Mouse (Mus musculus) neural tube, embryonic 11.5 days (tissue): ENCODE measurements around the gene Plekhg4. TPM values are rescaled to one million over a fixed set of nuclear protein-coding genes. Genes with fewer than 3 reads are reported as not detected.

Experiments
- ATAC-seq: fragments of 200-750 bp; cut with Nextera tagmentation; 2 replicates; pipeline ENCODE4 v1.8.0; 2017; ENCODE audit warnings: moderate number of reproducible peaks, mild to moderate bottlenecking, moderate TSS enrichment, moderate library complexity; ENCODE audit not compliant: insufficient read depth, low FRiP score, low TSS enrichment
- DNase-seq: peaks from one replicate; pipeline ENCODE4 v3.0.0-alpha.2; 2015; ENCODE audit warnings: low spot score
- H3K27ac ChIP-seq: fragments of 300-500 bp; sonication (generic); 2 replicates; pipeline ENCODE4 v1.5.1; 2014; ENCODE audit warnings: low read depth, mild to moderate bottlenecking, low read length
- H3K27me3 ChIP-seq: fragments of 300-500 bp; sonication (generic); 2 replicates; pipeline ENCODE4 v1.6.1; 2014; ENCODE audit warnings: mild to moderate bottlenecking, low read length, mixed read lengths; ENCODE audit not compliant: control insufficient read depth, insufficient read depth
- H3K36me3 ChIP-seq: fragments of 300-500 bp; sonication (generic); 2 replicates; pipeline ENCODE4 v1.6.1; 2014; ENCODE audit warnings: mild to moderate bottlenecking, low read length, moderate library complexity, mixed read lengths; ENCODE audit not compliant: control insufficient read depth, insufficient read depth
- H3K4me1 ChIP-seq: fragments of 300-500 bp; sonication (generic); 2 replicates; pipeline ENCODE4 v1.6.1; 2014; ENCODE audit warnings: low read length, mixed read lengths; ENCODE audit not compliant: control insufficient read depth, insufficient read depth
- H3K4me2 ChIP-seq: fragments of 300-500 bp; sonication (generic); 2 replicates; pipeline ENCODE4 v1.6.1; 2014; ENCODE audit warnings: low read depth, mild to moderate bottlenecking, moderate library complexity
- H3K4me3 ChIP-seq: fragments of 300-500 bp; sonication (generic); 2 replicates; pipeline ENCODE4 v1.5.1; 2014; ENCODE audit warnings: low read depth, low read length
- H3K9ac ChIP-seq: fragments of 300-500 bp; sonication (generic); 2 replicates; pipeline ENCODE4 v1.6.1; 2014; ENCODE audit warnings: mild to moderate bottlenecking, low read length
- H3K9me3 ChIP-seq: fragments of 300-500 bp; sonication (generic); 2 replicates; pipeline ENCODE4 v1.6.1; 2016; ENCODE audit warnings: low read length; ENCODE audit not compliant: control insufficient read depth
- WGBS: fragments of 180-500 bp; shearing (Covaris S2); extraction: QIAGEN DNeasy Blood & Tissue Kit; methylation state at CpG from one replicate; pipeline ENCODE4 v1.1.7; 2014; 5-methylcytosine and 5-hydroxymethylcytosine counted together
- polyA plus RNA-seq: library from polyadenylated mRNA; unstranded; fragments of >200 nt; fragmentation: Nextera tagmentation; extraction: Ambion mirVana; gene quantifications from 2 replicates; pipeline ENCODE4 v1.2.1, GENCODE M21; 2014

The Plekhg4 gene
- polyA plus RNA-seq, 1 experiment from 2014 or later: 0.54 TPM

DNA sequence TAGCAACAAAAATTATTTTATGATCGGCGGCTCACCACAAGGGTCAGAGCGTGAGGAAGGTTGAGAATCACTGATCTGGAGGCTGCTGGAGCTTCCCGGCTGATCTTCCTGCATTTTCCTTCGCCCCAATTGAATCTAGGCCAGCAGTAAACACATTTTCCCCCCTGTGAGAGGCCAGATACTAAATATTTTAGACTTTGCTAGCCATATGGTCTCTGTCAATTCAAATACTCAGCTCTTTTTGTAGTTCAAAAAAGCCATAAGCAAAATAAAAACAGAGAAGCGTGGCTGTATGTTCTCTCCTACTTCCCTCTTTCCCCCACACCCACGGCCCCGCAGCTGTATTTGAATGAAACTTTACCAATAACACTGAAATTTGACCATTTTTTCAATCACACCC, 30.4 kb downstream of the Plekhg4 start:
- DNase-seq (no peak), ATAC-seq (no peak)
- Histone ChIP-seq H3K27me3 (no peaks in the 10 kb centered on the region), H3K4me2 (no peak overlapping the region), H3K36me3 (no peaks in the 10 kb centered on the region), H3K9me3 (no peaks in the 10 kb centered on the region), H3K9ac (no peak overlapping the region), H3K4me1 (no peaks in the 10 kb centered on the region), H3K4me3 (no peak overlapping the region), H3K27ac (no peak overlapping the region)
- WGBS: 94% methylated on average over 8 of the region's 8 CpGs

DNA sequence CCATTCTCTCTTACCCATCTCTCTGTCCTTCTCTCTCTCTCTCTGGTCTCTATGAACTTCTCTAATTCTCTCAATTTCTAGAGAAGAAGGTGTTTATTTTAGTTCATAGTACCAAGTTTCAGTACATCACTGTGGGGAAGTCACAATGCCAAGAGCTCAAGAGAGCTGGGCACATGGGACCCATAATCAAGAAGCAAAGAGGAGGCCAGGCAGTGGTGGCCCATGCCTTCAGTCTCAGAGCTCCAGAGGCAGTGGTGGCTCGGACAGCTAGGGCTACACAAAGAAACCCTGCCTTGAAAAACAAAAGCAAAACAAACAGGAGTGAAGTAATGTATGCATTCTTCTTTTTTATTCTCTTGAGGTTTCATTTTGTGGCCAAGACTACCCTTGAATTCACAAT, 31.4 kb downstream of the Plekhg4 start:
- DNase-seq (no peak), ATAC-seq (no peak)
- no peaks in the 10 kb centered on the region for H3K9me3 ChIP-seq
- H3K27ac ChIP-seq: no peak overlapping the region
- no peaks in the 10 kb centered on the region for H3K4me1 ChIP-seq
- H3K27me3 ChIP-seq: no peaks in the 10 kb centered on the region
- no peak overlapping the region for H3K4me2 ChIP-seq
- no peak overlapping the region for H3K4me3 ChIP-seq
- no peak overlapping the region for H3K9ac ChIP-seq
- H3K36me3 ChIP-seq: no peaks in the 10 kb centered on the region
- 51% methylated on average over 1 of the region's 1 CpGs for WGBS

DNA sequence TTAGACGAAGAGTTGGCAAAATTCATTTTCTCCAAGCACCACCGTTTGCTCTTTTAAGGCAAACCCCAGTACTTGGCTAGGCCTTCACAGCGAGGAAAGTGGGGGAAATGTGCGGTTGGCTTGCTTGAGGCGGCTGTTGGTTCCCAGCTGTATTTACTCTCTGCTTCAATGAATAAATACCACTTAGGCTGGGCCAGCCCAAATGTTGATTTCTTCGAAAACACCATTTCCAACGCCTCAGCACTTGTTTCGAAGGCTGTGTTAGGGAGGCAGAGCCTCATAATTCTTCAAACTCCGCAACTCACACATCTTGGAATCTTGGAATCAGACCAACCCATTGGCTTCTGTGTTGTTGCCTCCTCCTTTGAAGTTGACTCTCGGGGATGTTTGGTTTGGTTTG, 33.3 kb downstream of the Plekhg4 start:
- no peak overlapping the region for H3K4me2 ChIP-seq
- H3K9ac ChIP-seq: no peak overlapping the region

DNA sequence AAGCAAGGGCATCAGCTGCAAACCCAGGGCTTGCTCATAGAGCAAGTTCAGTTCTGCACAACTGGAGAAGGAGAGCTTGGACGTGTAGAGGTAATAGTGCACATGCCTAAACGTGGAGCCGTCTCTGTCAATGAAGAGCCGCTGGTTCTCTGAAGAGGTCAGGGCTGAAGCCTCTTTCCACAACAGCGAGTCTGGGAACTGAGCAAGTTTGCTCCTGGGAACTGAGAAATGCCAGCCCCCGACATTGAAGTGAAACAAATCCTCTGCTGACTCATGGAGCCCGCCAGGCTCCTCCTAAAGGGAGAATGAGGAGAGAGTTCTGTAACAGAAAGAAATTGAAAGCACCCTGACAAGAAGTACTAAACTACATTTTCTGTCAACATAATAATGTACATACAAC, 35.3 kb downstream of the Plekhg4 start:
- DNase-seq (no peak), ATAC-seq (no peak)
- 69% methylated on average over 7 of the region's 7 CpGs for WGBS
- Histone ChIP-seq H3K27me3 (no peaks in the 10 kb centered on the region), H3K4me1 (no peaks in the 10 kb centered on the region), H3K36me3 (no peaks in the 10 kb centered on the region), H3K9ac (no peak overlapping the region), H3K4me2 (no peak overlapping the region), H3K9me3 (no peaks in the 10 kb centered on the region), H3K4me3 (no peak overlapping the region), H3K27ac (no peak overlapping the region)

More for the DNA sequence above, 33.3 kb downstream of the Plekhg4 start:
- 75% methylated on average over 10 of the region's 10 CpGs for WGBS
- ATAC-seq (no peak), DNase-seq (no peak)
- Histone ChIP-seq H3K27me3 (no peaks in the 10 kb centered on the region), H3K9me3 (no peaks in the 10 kb centered on the region), H3K27ac (no peak overlapping the region), H3K4me1 (no peaks in the 10 kb centered on the region), H3K36me3 (no peaks in the 10 kb centered on the region), H3K4me3 (no peak overlapping the region)

DNA sequence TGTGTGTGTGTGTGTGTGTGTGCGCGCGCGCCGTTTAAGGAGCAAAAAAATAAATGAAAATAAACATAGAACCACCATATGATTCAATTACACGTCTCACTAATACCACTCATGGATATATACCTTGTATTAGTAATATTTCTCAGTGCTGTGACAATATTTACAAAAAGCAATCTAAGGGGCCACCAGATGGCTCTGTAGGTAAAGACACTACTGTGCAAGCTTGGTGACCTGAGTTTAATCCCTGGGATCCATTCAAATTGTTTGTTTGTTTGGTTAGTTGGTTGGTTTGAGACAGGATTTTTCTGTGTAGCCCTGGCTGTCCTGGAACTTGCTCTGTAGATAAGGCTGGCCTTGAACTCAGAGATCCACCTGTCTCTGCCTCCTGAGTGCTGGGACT, 36.9 kb downstream of the Plekhg4 start:
- DNase-seq (no peak), ATAC-seq (no peak)
- no peaks in the 10 kb centered on the region for H3K9me3 ChIP-seq
- H3K27me3 ChIP-seq: peaks cover 6% of the 10 kb centered on the region; the same call in 1 of the 2 replicates
- no peaks in the 10 kb centered on the region for H3K4me1 ChIP-seq
- WGBS: 97% methylated on average over 6 of the region's 6 CpGs
- H3K4me3 ChIP-seq: no peak overlapping the region
- H3K4me2 ChIP-seq: no peak overlapping the region
- no peak overlapping the region for H3K27ac ChIP-seq
- no peak overlapping the region for H3K9ac ChIP-seq
- no peaks in the 10 kb centered on the region for H3K36me3 ChIP-seq

DNA sequence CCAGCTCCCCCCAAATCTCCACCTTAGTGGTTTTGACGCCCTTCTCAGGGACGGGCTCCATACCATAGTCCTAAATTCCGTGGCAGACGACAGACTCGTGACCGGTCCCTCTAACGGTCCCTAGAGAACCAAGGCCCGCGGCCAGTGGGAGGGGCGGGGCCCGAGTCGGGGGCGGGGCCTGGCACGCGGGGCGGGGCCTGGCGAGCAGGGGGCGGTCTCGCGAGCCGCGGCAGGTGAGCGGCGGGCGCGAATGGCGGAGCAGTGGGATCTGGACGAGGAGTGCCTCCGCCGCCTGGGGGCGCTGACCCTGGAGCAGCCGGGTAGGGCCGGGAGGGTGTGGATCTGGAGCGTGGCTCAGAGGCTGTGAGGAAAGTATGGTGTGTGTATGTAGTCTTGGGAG, 40.3 kb downstream of the Plekhg4 start, which contains the start of the genes Kctd19 and Lrrc36:
Kctd19 (minus strand) TSS at position 112 of the 400 bp plus-strand sequence.
Lrrc36 (plus strand) TSS at position 181 of the 400 bp plus-strand sequence.
- DNase-seq: peak; percentile 68
- ATAC-seq: peak; percentile 73
- Histone ChIP-seq H3K4me1 (no peaks in the 10 kb centered on the region), H3K27me3 (peaks cover 10% of the 10 kb centered on the region; the same call in 1 of the 2 replicates), H3K4me3 (peak within 1 kb of the TSS; percentile 21), H3K9me3 (no peaks in the 10 kb centered on the region), H3K27ac (no peak within 1 kb of the TSS), H3K36me3 (no peaks in the 10 kb centered on the region), H3K9ac (no peak within 1 kb of the TSS), H3K4me2 (peak within 1 kb of the TSS; percentile 47)
- WGBS: 3% methylated on average over 30 of the region's 34 CpGs

DNA sequence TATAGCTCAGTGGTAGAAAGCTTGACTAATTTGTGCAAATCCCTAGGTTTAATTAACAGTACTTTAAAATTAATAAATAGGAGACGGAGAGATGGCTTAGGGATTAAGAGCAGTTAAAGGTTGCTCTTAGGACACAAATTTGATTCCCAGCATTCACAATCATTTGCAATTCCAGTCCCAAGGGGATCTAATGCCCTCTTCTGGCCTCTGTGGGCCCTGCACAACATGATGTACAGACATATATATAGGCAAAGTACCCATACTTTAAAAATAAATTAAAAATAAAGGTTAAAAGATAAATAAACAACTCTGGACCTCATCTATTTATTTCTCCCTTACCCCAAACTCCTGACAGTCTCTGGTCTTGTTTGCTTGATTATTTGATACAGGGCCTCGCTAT, 45.9 kb downstream of the Plekhg4 start:
- H3K9ac ChIP-seq: no peak overlapping the region
- no peak overlapping the region for H3K4me2 ChIP-seq
- ATAC-seq: no peak
- H3K36me3 ChIP-seq: no peaks in the 10 kb centered on the region
- 92% methylated on average over 2 of the region's 2 CpGs for WGBS
- H3K9me3 ChIP-seq: no peaks in the 10 kb centered on the region
- H3K27ac ChIP-seq: no peak overlapping the region
- H3K4me3 ChIP-seq: no peak overlapping the region
- peaks cover 6% of the 10 kb centered on the region; the same call in 1 of the 2 replicates for H3K27me3 ChIP-seq
- DNase-seq: no peak
- H3K4me1 ChIP-seq: no peaks in the 10 kb centered on the region

DNA sequence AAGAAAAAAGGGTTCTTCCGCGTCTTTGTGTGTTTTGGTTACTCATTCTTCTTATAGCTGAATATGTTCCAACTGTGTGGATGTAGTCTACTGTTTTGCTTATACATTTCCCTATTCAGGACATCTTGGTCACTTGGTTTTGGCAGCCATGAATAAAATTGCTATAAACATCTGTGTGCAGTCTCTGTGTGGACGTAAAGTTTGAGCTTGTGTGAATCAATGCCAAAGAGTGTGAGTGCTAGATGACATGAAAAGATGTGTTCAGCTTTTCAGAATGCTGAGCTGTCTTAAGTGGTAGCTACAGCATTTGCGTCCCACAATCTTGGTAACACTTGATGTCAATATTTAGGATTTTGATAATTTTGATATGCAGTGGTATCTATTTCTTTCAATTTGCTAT, 46.7 kb downstream of the Plekhg4 start:
- no peak overlapping the region for H3K9ac ChIP-seq
- 89% methylated on average over 4 of the region's 4 CpGs for WGBS
- H3K27me3 ChIP-seq: 0 out of 2 replicates have a peak, but pooled peaks cover 4% of the 10 kb centered on the region
- DNase-seq: no peak
- H3K27ac ChIP-seq: no peak overlapping the region
- H3K36me3 ChIP-seq: no peaks in the 10 kb centered on the region
- H3K4me1 ChIP-seq: no peaks in the 10 kb centered on the region
- no peaks in the 10 kb centered on the region for H3K9me3 ChIP-seq
- ATAC-seq: no peak
- H3K4me3 ChIP-seq: no peak overlapping the region
- no peak overlapping the region for H3K4me2 ChIP-seq

DNA sequence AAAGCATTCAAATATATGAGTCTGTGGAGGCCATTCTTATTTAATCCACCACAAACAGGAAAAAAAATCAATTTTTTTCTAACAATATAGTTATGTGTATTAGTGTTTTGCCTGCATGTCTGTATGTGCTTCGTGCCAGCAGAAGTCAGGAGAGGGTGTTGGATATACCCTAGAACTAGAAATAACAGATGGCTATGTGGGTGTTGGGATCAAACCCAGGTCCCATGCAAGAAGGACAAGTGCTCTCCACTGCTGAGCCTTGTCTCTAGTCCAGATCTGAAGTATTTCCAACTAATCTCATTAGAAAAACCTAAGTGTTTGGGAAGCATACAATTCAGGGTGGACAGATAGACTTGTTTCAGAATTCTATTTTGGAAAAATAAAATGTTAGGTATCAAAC, 48.9 kb downstream of the Plekhg4 start:
- no peaks in the 10 kb centered on the region for H3K36me3 ChIP-seq
- H3K4me1 ChIP-seq: no peaks in the 10 kb centered on the region
- no peak overlapping the region for H3K9ac ChIP-seq
- ATAC-seq (no peak), DNase-seq (no peak)
- H3K4me3 ChIP-seq: no peak overlapping the region
- H3K27me3 ChIP-seq: no peaks in the 10 kb centered on the region
- H3K4me2 ChIP-seq: no peak overlapping the region
- no peaks in the 10 kb centered on the region for H3K9me3 ChIP-seq
- H3K27ac ChIP-seq: no peak overlapping the region
- WGBS: 64% methylated on average over 1 of the region's 1 CpGs
